Mouse (Mus musculus) G1E (cell line): Measurements from ENCODE around the gene Myh10. TPM values are rescaled to one million over a fixed set of nuclear protein-coding genes. Genes with fewer than 3 reads are reported as not detected.

Experiments
- ATAC-seq: 2 replicates; pipeline ENCODE4 v1.8.0; 2016; ENCODE audit warnings: mild to moderate bottlenecking; ENCODE audit not compliant: insufficient number of reproducible peaks, poor library complexity, low FRiP score, severe bottlenecking; ENCODE audit errors: extremely low read depth
- DNase-seq: peaks from one replicate; pipeline ENCODE4 v3.0.0; 2012; ENCODE audit warnings: low spot score
- H3K27me3 ChIP-seq: 2 replicates; pipeline ENCODE4 v1.6.1; 2012; ENCODE audit warnings: mild to moderate bottlenecking, low read length, inconsistent platforms; ENCODE audit not compliant: insufficient read depth
- H3K36me3 ChIP-seq: replicated peaks from 2 replicates; pipeline ENCODE3; 2012; ENCODE audit warnings: mild to moderate bottlenecking, inconsistent platforms
- H3K4me1 ChIP-seq: 2 replicates; pipeline ENCODE4 v1.6.1; 2012; ENCODE audit warnings: low read depth, low read length, inconsistent platforms, mixed read lengths; ENCODE audit not compliant: insufficient read depth
- H3K4me3 ChIP-seq: 2 replicates; pipeline ENCODE4 v1.5.1; 2012; ENCODE audit warnings: low read depth, mild to moderate bottlenecking, inconsistent platforms, low read length, moderate library complexity, mixed read lengths
- H3K9me3 ChIP-seq: replicated peaks from 2 replicates; pipeline ENCODE4 v1.6.1; 2012; ENCODE audit warnings: inconsistent platforms
- CTCF ChIP-seq: IDR thresholded peaks from 2 replicates; pipeline ENCODE4 v1.5.1; 2012; ENCODE audit warnings: low read depth, low read length, inconsistent platforms, mixed read lengths
- GATA1 ChIP-seq: IDR thresholded peaks from 2 replicates; pipeline ENCODE4 v1.6.1; 2012; ENCODE audit warnings: borderline replicate concordance, low read length, inconsistent platforms, mixed read lengths
- GATA2 ChIP-seq: IDR thresholded peaks from 2 replicates; pipeline ENCODE4 v1.6.1; 2012; ENCODE audit warnings: low read depth, low read length, inconsistent platforms, borderline replicate concordance
- POLR2AphosphoS5 ChIP-seq: IDR thresholded peaks from 2 replicates; pipeline ENCODE4 v1.6.1; 2012; ENCODE audit warnings: low read depth, low read length, inconsistent platforms; ENCODE audit not compliant: insufficient replicate concordance
- TAL1 ChIP-seq: conservative IDR thresholded peaks from 2 replicates; pipeline ENCODE4 v1.6.1; 2012; ENCODE audit warnings: low read depth, low read length, inconsistent platforms, mixed read lengths
- polyA plus RNA-seq: library from polyadenylated mRNA; stranded (reverse); fragments of >175 nt; gene quantifications from 2 replicates; pipeline ENCODE4 v1.2.3, GENCODE M21; 2012
- total RNA-seq, 2 experiments: library from RNA; stranded (forward) in 1 of 2; stranded (reverse) in 1 of 2; fragments of 200-1000 nt in 1 of 2; fragments of >200 nt in 1 of 2; fragmentation: Nextera tagmentation in 1 of 2; gene quantifications; 2 replicates each; pipeline ENCODE4 v1.2.3; 2014 to 2017

The Myh10 gene
- total and polyA plus RNA-seq, 3 experiments, result 0.03 to 4.9 (median 0.49) TPM

DNA sequence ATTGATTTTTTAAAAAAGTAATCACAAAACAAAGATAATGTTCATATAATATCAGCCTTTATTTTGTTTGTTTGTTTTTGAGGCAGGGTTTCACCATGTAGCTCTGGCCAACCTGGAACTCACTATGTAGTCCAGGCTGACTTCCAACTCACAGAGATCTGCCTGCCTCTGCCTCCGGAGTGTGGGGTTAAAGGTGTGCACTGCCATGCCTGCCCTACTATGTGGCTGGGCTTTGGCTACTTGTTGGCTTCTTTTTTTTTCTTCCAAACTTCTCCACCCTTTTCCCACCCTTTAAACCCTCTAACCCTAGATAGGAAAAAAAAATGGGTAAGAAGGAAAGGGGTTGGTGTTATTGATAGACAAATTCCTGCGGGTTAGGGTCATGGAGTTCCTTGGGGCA lies 13.5 kb downstream of the Myh10 start:
- no peak overlapping the region for H3K4me3 ChIP-seq
- DNase-seq (no peak), ATAC-seq (no peak)
- no peaks in the 10 kb centered on the region for H3K36me3 ChIP-seq
- H3K9me3 ChIP-seq, result no peaks in the 10 kb centered on the region
- no peak for TF ChIP-seq CTCF
- H3K27me3 ChIP-seq, result no peaks in the 10 kb centered on the region
- H3K4me1 ChIP-seq, result no peaks in the 10 kb centered on the region; the same call in 1 of the 2 replicates

DNA sequence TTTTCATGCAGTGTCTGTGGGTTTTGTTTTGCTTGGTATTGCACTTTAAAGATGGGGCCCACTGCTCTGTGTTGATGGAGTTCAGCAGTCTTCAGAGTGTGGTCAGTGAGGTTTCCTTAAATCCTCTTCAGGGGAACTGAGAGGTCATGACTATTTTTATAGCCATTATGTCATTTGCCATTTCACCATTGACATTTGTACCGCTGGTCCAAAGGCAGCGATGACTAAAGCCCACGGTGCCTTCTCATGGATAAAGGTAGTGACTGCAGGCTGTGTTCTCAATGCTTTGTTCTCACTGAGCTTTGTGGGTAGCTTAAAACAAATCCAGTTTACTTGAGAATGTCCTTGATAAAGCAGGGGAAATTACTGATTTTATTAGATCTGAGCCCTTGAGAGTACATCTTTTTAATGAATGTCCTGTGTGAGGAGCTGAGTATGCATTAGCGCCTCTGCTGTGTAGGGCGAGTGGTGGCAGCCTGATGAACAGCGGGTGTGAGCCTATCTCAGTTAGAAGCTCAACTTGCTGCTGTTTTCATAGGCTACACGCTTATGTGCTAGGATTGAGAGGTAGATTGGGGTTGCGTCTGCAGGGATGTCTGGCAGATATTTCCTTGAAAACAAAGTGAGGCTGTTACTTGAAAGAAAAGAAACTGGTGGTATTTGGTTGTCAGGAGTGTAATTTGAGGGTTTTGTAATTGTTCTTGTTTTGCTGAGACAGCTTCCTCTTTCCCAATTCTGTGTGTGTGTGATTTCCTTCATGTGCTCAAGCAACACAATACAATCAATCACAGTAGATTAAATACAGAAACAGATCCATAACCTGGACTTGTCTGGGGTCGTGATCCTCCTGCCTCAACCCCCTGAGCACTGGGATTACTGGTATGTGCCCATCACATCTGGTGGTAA lies 15.4 kb downstream of the Myh10 start:
- H3K27me3 ChIP-seq, result no peaks in the 10 kb centered on the region
- ATAC-seq, result no peak
- H3K9me3 ChIP-seq, result no peaks in the 10 kb centered on the region
- H3K4me3 ChIP-seq, result no peak overlapping the region
- no peak for DNase-seq
- H3K36me3 ChIP-seq, result no peaks in the 10 kb centered on the region
- no peaks in the 10 kb centered on the region; the same call in 1 of the 2 replicates for H3K4me1 ChIP-seq
- TF ChIP-seq POLR2AphosphoS5 (no peak), TAL1 (no peak), GATA2 (no peak), CTCF (no peak), GATA1 (no peak)

DNA sequence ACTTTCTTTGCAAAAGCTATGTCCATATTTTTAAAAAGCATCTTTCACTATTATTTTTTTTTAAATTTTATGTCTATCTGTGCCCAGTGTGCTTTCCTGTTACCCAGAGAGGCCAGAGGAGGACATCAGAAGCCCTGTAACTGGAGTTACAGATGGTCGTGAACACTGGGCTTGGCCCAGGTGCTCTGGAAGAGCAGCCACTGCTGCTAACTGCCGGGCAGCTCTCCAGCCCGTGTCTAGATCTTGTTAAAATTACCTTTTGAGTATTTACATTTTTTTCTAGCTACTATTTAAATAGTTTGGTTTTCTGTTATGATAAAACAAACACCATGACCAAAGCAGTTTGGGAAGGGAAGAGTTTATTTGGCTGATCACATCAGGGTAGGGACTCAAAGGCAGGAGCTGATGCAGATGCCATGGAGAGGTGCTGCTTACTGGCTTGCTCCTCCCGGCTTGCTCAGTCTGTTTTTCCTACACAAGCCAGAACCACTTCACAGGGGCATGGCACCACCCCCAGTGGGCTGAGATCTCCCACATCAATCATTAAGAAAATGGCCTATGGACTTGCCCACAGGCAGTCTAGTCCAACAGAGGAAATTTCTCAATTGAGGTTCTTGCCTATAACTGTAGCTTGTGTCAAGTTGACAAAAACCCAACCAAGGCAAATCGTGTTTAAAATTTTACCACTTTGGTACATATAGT lies 16.7 kb downstream of the Myh10 start:
- DNase-seq, result no peak
- no peaks in the 10 kb centered on the region for H3K9me3 ChIP-seq
- ATAC-seq, result no peak
- no peak overlapping the region for H3K4me3 ChIP-seq
- no peak for TF ChIP-seq GATA2
- TF ChIP-seq POLR2AphosphoS5, result no peak
- no peak for TF ChIP-seq GATA1
- TF ChIP-seq CTCF, result no peak
- TF ChIP-seq TAL1, result no peak
- no peaks in the 10 kb centered on the region for H3K36me3 ChIP-seq
- H3K27me3 ChIP-seq, result no peaks in the 10 kb centered on the region
- no peaks in the 10 kb centered on the region for H3K4me1 ChIP-seq

DNA sequence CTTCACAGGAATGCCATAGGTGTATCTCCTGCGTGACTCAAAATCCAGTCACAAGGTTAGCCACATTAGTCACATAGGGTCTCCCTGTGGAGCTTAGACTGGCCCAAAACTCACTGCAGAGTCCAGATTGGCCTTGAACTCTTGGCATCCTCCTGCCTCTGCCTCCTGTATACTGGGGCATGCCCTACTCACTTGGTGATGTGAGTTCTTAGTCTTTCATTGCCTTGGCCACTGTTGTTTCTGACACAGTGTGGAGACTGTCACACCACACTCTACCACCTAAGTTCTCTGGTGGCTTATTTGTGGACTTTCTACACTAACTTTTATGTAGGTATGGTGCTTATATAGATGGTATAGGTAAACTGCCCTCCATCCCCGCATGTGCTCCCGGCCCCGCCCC lies 24.8 kb downstream of the Myh10 start:
- ATAC-seq, result no peak
- H3K36me3 ChIP-seq, result no peaks in the 10 kb centered on the region
- H3K27me3 ChIP-seq, result 0 out of 2 replicates have a peak, but pooled peaks cover 2% of the 10 kb centered on the region
- H3K9me3 ChIP-seq, result no peaks in the 10 kb centered on the region
- no peaks in the 10 kb centered on the region for H3K4me1 ChIP-seq
- no peak overlapping the region for H3K4me3 ChIP-seq
- DNase-seq, result no peak
- no peak for TF ChIP-seq CTCF
- TF ChIP-seq GATA2, result no peak
- TF ChIP-seq POLR2AphosphoS5, result no peak
- TF ChIP-seq GATA1, result no peak

- Histone ChIP-seq H3K9me3 (no peaks in the 10 kb centered on the region), H3K36me3 (no peaks in the 10 kb centered on the region), H3K27me3 (0 out of 2 replicates have a peak, but pooled peaks cover 2% of the 10 kb centered on the region), H3K4me1 (no peaks in the 10 kb centered on the region), H3K4me3 (no peak overlapping the region)
- ATAC-seq (no peak), DNase-seq (no peak)
- TF ChIP-seq GATA1 (no peak), CTCF (no peak), TAL1 (no peak), POLR2AphosphoS5 (no peak), GATA2 (no peak)
Measured at GRCm38 (mm10) chr11:68717171-68717840, 25.9 kb downstream of the Myh10 start.

- TF ChIP-seq GATA2, result no peak
- no peak for TF ChIP-seq CTCF
- TF ChIP-seq POLR2AphosphoS5, result no peak
- TF ChIP-seq GATA1, result no peak
- TF ChIP-seq TAL1, result no peak
- DNase-seq (no peak), ATAC-seq (no peak)
- Histone ChIP-seq H3K4me3 (no peak overlapping the region), H3K27me3 (0 out of 2 replicates have a peak, but pooled peaks cover 2% of the 10 kb centered on the region), H3K36me3 (no peaks in the 10 kb centered on the region), H3K9me3 (no peaks in the 10 kb centered on the region), H3K4me1 (no peaks in the 10 kb centered on the region)
Measured at GRCm38 (mm10) chr11:68719096-68719648, 27.8 kb downstream of the Myh10 start.
